Mouse (Mus musculus) embryonic fibroblast, embryonic 13.5 days (primary cell): ENCODE data around the gene Flot1. TPM values are rescaled to one million over a fixed set of nuclear protein-coding genes. Genes with fewer than 3 reads are reported as not detected.

ENCODE experiments used
- H3K27ac ChIP-seq: 2 replicates; pipeline ENCODE4 v1.5.1; 2012; ENCODE audit warnings: low read length, control low read depth, inconsistent platforms; ENCODE audit not compliant: insufficient read depth
- H3K4me1 ChIP-seq: 2 replicates; pipeline ENCODE4 v1.6.1; 2011; ENCODE audit warnings: low read length; ENCODE audit not compliant: control insufficient read depth, insufficient read depth
- H3K4me3 ChIP-seq: 2 replicates; pipeline ENCODE4 v1.5.1; 2011; ENCODE audit warnings: mild to moderate bottlenecking, control low read depth, low read length; ENCODE audit not compliant: insufficient read depth
- CTCF ChIP-seq: IDR thresholded peaks from 2 replicates; pipeline ENCODE4 v1.5.1; 2011; ENCODE audit warnings: mild to moderate bottlenecking, control low read depth, low read length, moderate library complexity, borderline replicate concordance; ENCODE audit not compliant: insufficient read depth
- POLR2A ChIP-seq: IDR thresholded peaks from 2 replicates; pipeline ENCODE4 v1.6.1; 2011; ENCODE audit warnings: low read depth, mild to moderate bottlenecking, control low read depth, low read length, moderate library complexity
- polyA plus RNA-seq: library from polyadenylated mRNA; stranded (reverse); fragments of >200 nt; gene quantifications from 2 replicates; pipeline ENCODE4 v1.2.4, GENCODE M21; 2011; ENCODE audit warnings: low read depth; ENCODE audit not compliant: missing spikeins, insufficient read length

Gene Flot1
- polyA plus RNA-seq, 1 experiment, result 66.3 TPM

DNA sequence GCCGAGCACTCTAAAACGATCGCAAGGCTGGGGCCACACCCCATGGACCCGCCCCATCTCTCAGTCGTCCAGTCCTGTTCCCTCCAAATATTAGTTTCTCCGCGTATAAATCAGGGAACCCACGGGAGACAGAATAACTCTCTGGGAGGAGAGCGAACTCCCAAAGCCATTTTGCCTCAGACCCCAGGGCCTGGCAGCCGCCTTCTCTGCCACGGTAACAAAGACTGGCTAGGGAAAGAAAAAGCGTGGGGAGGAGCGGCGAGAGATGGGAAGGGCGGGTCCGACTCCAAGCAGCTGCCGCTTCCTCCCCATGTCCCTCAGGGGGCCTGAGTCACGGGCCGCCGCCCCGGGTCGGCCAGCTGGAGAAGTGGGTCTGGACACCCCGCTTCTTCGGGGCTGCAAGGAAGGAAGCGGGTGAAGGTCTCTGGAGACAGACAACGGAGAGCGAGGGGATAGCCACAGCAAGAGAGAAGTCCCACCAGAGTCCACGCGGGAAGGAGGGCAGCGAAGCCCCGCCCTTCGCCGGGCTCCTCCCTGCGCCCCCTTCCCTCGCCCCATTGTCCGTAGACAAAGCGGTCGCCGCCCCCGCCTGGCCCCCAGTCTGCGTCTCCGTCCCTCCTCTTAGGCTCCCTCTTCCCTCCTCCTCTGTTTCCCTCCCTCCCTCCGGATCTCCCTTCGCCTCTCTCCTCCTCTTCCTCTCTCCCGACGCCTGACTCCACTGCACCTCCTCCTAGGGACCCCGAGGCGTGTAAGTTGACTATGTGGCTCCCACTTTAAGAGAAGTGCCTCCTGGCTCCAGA is 42.7 kb downstream of the Flot1 start, which contains the start of gene Ppp1r18:
Ppp1r18 (plus strand) TSS at position 113 of the 800 bp plus-strand sequence.
- Histone ChIP-seq H3K4me1 (peaks cover 9% of the 10 kb centered on the region), H3K4me3 (peak within 1 kb of the TSS; percentile 95)

DNA sequence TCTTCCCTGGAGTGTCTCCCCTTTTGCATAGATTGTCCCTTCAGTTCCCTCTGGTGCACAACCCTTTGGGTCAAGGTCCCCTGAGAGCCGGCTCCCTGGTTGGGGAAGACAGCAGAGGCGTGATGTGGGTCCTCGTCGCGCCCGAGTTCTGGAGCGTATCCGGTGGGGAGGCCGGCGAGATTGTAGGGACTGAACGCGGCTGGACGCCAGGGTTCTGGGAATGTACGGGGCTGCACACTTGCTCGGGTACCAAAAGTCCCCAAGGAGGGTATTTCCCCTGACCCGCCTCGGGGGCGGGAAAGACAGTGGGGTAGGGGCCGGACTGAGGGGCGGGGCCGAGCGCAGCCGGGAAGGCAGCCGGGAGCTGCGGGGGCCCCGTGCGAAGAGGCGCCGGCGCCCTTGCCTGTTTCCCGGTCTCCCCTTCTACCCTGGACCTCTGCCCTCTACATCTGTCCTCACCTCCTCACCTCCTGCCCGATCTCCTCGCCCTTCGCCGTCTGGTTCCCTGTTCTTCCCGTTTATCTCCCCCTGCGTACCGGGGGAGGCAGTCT is 43.3 kb downstream of the Flot1 start:
- TF ChIP-seq CTCF (no peak), POLR2A (peak; percentile 77)
- H3K27ac ChIP-seq, result peak overlapping the region; percentile 99
- H3K4me3 ChIP-seq, result peak overlapping the region; percentile 95
- peaks cover 9% of the 10 kb centered on the region for H3K4me1 ChIP-seq

More for the DNA sequence above, 42.7 kb downstream of the Flot1 start, which contains the start of gene Ppp1r18:
- peak within 1 kb of the TSS; percentile 99 for H3K27ac ChIP-seq
- TF ChIP-seq POLR2A (peak; percentile 88), CTCF (no peak)

DNA sequence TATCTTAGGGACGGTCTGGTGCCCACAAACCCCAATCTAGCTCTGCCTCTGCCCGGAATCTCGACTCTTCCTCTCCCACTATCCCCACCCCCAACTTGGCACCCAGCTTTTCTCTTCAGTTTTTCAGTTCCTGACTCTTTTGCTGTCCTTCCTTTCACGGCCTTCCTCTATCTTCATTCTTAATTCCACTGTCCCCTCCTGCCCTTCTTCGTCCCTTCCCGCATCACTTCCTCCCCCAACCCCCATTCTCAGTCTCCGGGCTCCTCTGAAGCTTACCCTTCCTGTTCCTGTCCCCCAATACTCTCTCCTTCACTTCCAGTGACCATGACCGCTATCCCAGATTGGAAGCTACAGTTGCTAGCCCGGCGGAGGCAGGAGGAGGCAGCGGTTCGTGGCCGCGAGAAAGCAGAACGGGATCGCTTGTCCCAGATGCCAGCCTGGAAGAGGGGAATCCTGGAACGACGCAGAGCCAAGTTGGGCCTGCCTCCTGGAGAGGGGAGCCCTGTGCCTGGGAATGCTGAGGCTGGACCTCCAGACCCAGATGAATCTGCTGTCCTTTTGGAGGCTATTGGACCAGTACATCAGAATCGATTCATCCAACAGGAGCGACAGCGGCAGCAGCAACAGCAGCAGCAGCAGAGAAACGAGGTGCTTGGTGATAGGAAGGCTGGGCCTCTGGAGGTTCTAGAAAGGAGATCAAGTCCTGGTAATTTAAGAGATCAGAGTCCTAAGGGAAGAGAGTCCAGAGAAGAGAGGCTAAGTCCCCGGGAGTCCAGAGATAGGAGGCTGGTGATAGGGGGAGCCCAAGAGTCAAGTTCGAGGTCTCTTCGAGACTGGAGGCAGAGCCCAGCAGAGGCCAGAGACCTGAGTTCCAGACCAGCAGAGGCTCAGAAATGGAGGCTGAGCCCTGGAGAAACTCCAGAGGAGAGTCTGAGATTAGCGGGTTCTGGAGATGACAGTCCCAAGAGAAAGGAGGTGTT is 44.2 kb downstream of the Flot1 start:
- Histone ChIP-seq H3K4me3 (peak overlapping the region; percentile 95), H3K4me1 (peaks cover 7% of the 10 kb centered on the region; the same call in 1 of the 2 replicates), H3K27ac (peak overlapping the region; percentile 99)
- no peak for TF ChIP-seq CTCF
- 0 out of 2 replicates have a peak, but pooled peaks have one; percentile 11 for TF ChIP-seq POLR2A

DNA sequence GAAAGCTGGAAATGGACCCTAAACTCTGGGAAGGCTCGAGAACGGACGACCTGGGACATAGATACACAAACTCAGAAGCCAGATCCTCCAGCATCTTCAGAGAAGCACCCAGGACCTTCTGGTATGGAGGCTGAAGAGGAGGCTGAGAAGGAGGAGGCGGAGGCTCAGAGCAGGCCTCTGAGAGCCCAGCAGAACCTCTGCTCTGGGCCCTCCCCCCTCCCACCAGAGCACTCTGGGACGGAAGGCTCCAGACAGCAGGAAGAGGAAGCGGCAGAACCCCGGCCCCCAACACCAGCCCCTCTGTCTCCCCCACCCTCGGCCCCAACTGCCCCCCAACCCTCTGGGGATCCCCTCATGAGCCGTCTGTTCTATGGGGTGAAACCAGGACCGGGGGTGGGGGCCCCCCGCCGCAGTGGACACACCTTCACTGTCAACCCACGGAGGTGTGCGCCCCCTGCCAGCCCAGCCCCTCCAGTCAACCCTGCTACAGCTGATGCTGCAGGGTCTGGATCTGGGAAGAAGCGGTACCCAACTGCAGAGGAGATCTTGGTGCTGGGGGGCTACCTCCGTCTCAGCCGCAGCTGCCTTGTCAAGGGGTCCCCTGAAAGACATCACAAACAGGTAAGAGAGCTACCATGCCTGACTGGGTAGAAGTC is 45.3 kb downstream of the Flot1 start:
- peak overlapping the region; percentile 99 for H3K27ac ChIP-seq
- TF ChIP-seq CTCF, result no peak
- peak; percentile 65 for TF ChIP-seq POLR2A
- peak overlapping the region; percentile 95 for H3K4me3 ChIP-seq
- peaks cover 11% of the 10 kb centered on the region for H3K4me1 ChIP-seq

DNA sequence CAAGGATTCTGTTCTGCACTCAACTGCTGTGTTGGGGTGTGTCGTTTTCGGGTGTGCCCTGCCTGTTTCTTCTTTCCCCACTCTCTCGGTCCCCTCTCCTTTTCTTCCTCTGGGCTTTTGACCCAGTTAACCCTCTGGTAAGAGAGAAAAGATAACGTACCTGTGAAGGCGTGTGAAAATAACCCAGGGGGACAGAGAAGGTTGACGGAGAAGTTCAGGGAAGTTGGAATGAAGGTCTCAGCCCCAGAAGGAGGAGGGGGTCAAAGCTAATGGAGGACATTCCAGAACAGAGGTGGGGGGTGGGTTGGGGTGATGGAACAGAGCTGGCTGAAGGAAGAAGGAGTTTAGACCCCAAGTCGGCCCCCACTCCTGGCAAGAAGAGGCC is 45.9 kb downstream of the Flot1 start:
- Histone ChIP-seq H3K4me3 (peak overlapping the region; percentile 95), H3K4me1 (peaks cover 16% of the 10 kb centered on the region), H3K27ac (peak overlapping the region; percentile 97)
- peak; percentile 37; the same call in 1 of the 2 replicates for TF ChIP-seq POLR2A
- no peak for TF ChIP-seq CTCF

DNA sequence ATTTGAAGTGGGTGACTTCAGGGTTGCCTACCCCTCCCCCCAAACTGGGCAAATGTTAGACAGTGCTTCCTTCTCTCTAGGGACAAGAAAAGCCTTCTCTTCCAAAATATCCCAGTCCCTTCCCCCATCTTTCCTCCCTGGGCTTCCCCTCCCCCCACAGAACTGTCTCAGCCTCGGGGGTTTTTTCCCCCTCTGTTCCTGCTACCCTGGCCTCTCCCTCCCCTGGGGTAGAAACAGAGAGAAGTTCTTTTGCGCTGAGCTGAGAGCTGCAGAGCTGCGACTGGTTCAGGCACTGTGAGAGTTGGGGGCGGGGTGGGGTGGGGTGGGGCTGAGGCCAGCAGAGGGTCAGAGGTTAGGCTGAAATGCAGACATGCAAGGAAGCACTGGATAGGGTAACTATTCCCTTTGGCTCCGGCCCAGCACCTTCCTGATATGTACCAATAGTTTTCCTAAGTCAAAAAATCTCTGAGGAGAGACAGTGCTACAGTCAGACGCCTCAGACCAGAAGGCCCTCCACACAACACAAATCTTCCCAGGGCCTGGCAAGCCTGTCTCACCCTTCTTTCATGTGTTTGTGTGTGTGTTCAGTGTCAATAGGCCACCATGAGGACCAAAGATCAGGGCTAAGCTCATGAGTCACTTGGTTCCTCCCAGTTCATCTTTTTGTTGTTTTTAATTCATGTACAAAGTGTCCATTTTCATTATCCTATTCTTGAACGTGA is 46.5 kb downstream of the Flot1 start:
- H3K27ac ChIP-seq, result peak overlapping the region; percentile 97
- H3K4me1 ChIP-seq, result peaks cover 17% of the 10 kb centered on the region
- TF ChIP-seq POLR2A, result no peak; the same call in none of the 2 replicates
- TF ChIP-seq CTCF, result no peak
- H3K4me3 ChIP-seq, result peak overlapping the region; percentile 95

DNA sequence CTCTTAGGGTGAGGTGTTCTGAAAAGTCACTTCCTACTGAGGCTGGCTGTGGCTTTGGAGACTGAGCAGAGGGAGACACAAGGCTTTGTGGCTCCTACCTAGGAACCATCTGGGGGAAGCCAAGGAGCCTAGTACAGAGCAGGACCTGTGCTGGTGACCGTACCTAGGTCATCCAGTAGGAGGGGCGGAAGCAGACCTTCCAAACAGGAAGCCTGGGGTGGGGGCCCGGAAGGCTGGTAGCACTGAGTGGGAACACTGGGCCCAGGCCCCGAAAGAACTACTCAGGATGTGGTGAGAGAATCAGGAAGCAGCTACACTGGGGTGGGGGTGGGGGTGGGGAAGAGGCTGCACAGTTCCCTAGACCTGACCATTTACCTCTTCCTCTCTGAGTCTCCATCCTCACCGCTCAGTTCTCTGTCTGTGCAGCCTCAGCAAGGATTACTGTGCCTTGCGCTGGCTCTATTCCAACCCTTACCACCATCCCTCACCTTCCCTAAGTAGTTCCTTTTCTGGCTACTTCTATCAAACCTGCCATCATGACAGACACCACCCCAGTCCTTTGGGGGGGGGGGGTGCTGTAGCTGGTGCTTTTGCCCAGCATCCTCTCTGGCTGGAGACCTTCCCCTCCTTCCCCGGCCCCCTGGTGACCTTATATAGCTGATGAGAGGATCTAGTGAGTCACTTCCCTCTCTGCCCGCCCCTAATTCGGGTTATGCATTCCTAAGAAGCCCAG is 47.3 kb downstream of the Flot1 start:
- H3K4me3 ChIP-seq, result peak overlapping the region; percentile 95
- peak overlapping the region; percentile 97 for H3K27ac ChIP-seq
- H3K4me1 ChIP-seq, result peaks cover 12% of the 10 kb centered on the region
- TF ChIP-seq CTCF, result no peak
- peak; percentile 49 for TF ChIP-seq POLR2A

DNA sequence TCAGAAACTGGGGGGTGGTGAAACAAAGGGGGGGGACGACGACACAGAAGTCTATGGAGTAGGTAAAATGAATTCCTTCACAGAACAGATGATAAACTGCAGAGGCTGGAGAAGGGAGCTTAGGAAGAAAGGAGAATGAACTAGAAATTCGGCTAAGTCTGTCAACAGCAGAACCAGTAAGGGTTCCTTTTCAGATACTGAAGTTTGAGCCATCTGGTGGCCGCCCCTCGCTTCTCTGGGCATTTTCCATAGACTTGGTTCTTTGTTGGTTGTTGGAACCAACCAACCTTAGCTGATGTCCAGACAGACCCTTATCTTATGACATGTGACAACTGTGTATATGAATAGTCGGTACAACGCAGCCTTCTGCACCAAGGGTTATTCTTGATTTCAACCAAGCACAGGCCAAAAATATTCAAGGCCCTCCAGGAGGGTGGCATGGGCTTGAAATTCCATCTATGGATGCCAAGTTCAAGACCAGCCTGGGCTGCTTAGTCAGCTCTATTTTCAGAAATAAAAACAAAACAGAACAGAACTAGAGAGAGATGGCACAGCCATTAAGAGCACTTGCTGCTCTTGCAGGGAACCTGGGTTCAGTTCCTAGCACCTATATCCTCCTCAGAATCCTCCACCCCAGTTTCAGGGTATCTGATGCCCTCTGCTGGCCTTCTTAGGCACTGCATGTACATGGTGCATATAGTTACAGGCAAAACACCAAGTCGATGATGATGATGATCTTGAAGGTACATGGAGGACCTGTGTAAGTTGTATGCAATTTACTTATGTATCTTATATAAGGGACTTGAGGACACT is 48.1 kb downstream of the Flot1 start:
- H3K4me1 ChIP-seq, result peaks cover 12% of the 10 kb centered on the region

More for the DNA sequence above, 48.1 kb downstream of the Flot1 start:
- TF ChIP-seq CTCF (no peak), POLR2A (peak; percentile 15; the same call in 1 of the 2 replicates)
- H3K27ac ChIP-seq, result peak overlapping the region; percentile 97
- H3K4me3 ChIP-seq, result peak overlapping the region; percentile 24
